Mouse (Mus musculus) right cerebral cortex, postnatal 14 days (tissue): ENCODE data around the gene Usf2.
A peak's percentile ranks its signal among the peaks of the same experiment; 100 is the strongest.
"Not testable (repeated sequence)": the region's sequence is repeated elsewhere in the genome, so short reads cannot be mapped to it uniquely, and the experiment has no call there.

Experiments
- DNase-seq: peaks from one replicate; pipeline ENCODE4 v3.0.0; 2022

Gene Usf2

GRCm38 (mm10) chr7:30957367-30957783, 772 bp upstream of the Usf2 start:
- peak; percentile 83 for DNase-seq

- DNase-seq, result no peak
Observed at GRCm38 (mm10) chr7:30956357-30956751, 249 bp downstream of the Usf2 start.

GRCm38 (mm10) chr7:30955584-30956356, 833 bp downstream of the Usf2 start:
- peak; percentile 83 for DNase-seq

- no peak for DNase-seq
Observed at GRCm38 (mm10) chr7:30954971-30955520, 1.6 kb downstream of the Usf2 start.

- DNase-seq, result no peak
Observed at GRCm38 (mm10) chr7:30954036-30954435, 2.6 kb downstream of the Usf2 start.

GRCm38 (mm10) chr7:30953459-30953858, 3.1 kb downstream of the Usf2 start:
- DNase-seq, result no peak

- no peak for DNase-seq
Observed at GRCm38 (mm10) chr7:30952441-30953265, 4.0 kb downstream of the Usf2 start.

GRCm38 (mm10) chr7:30949902-30950301, 6.7 kb downstream of the Usf2 start:
- not testable (repeated sequence) for DNase-seq

- no peak for DNase-seq
Observed at GRCm38 (mm10) chr7:30945876-30946275, 10.7 kb downstream of the Usf2 start.

- DNase-seq, result not testable (repeated sequence)
Observed at GRCm38 (mm10) chr7:30945466-30945865, 11.1 kb downstream of the Usf2 start.

- not testable (repeated sequence) for DNase-seq
Observed at GRCm38 (mm10) chr7:30944706-30945105, 11.9 kb downstream of the Usf2 start.

GRCm38 (mm10) chr7:30943909-30944635, 12.5 kb downstream of the Usf2 start, which contains the start of gene Hamp:
TSS of gene Hamp (minus strand) at chr7:30944032.
- DNase-seq, result no peak

- not testable (repeated sequence) for DNase-seq
Observed at GRCm38 (mm10) chr7:30942365-30942764, 14.2 kb downstream of the Usf2 start.

GRCm38 (mm10) chr7:30940070-30940469, 16.5 kb downstream of the Usf2 start:
- not testable (repeated sequence) for DNase-seq

- DNase-seq, result not testable (repeated sequence)
Observed at GRCm38 (mm10) chr7:30935422-30936099, 21.0 kb downstream of the Usf2 start.

GRCm38 (mm10) chr7:30924581-30924980, 32.0 kb downstream of the Usf2 start, which contains the start of gene Hamp2:
TSS of gene Hamp2 (minus strand) at chr7:30924681.
- DNase-seq, result not testable (repeated sequence)

- no peak for DNase-seq
Observed at GRCm38 (mm10) chr7:30924071-30924470, 32.5 kb downstream of the Usf2 start.

GRCm38 (mm10) chr7:30922490-30922889, 34.1 kb downstream of the Usf2 start:
- DNase-seq, result not testable (repeated sequence)

GRCm38 (mm10) chr7:30920217-30920616, 36.4 kb downstream of the Usf2 start:
- DNase-seq, result no peak

- DNase-seq, result no peak
Observed at GRCm38 (mm10) chr7:30917219-30917618, 39.4 kb downstream of the Usf2 start.

- no peak for DNase-seq
Observed at GRCm38 (mm10) chr7:30916713-30917112, 39.9 kb downstream of the Usf2 start.

- DNase-seq, result no peak
Observed at GRCm38 (mm10) chr7:30914732-30915131, 41.9 kb downstream of the Usf2 start, which contains the start of gene Mag. TSS of gene Mag (minus strand) at chr7:30914873.
